Mouse (Mus musculus) liver, embryonic 11.5 days (tissue): ENCODE data around the gene Stk10. TPM values are rescaled to one million over a fixed set of nuclear protein-coding genes. Genes with fewer than 3 reads are reported as not detected.

Source experiments
- ATAC-seq: fragments of 200-750 bp; cut with Nextera tagmentation; replicated peaks from 2 replicates; pipeline ENCODE4 v1.8.0; 2017; ENCODE audit warnings: moderate number of reproducible peaks, mild to moderate bottlenecking, moderate TSS enrichment, moderate library complexity; ENCODE audit not compliant: low FRiP score
- DNase-seq: peaks from one replicate; pipeline ENCODE4 v3.0.0-alpha.2; 2017; ENCODE audit warnings: low spot score
- H3K27ac ChIP-seq: fragments of 300-500 bp; sonication (generic); 2 replicates; pipeline ENCODE4 v1.5.1; 2014; ENCODE audit warnings: mild to moderate bottlenecking, low read depth, low read length, control low read depth
- H3K27me3 ChIP-seq: fragments of 300-500 bp; sonication (generic); replicated peaks from 2 replicates; pipeline ENCODE4 v1.6.1; 2014; ENCODE audit warnings: low read length, mixed read lengths; ENCODE audit not compliant: control insufficient read depth, insufficient read depth
- H3K36me3 ChIP-seq: fragments of 300-500 bp; sonication (generic); 2 replicates; pipeline ENCODE4 v1.6.1; 2014; ENCODE audit warnings: mild to moderate bottlenecking, low read length, moderate library complexity, mixed read lengths; ENCODE audit not compliant: control insufficient read depth, insufficient read depth
- H3K4me1 ChIP-seq: fragments of 300-500 bp; sonication (generic); replicated peaks from 2 replicates; pipeline ENCODE4 v1.6.1; 2014; ENCODE audit warnings: low read length, mixed read lengths; ENCODE audit not compliant: control insufficient read depth, insufficient read depth
- H3K4me2 ChIP-seq: fragments of 300-500 bp; sonication (generic); 2 replicates; pipeline ENCODE4 v1.6.1; 2014; ENCODE audit warnings: mild to moderate bottlenecking, control low read depth, moderate library complexity
- H3K4me3 ChIP-seq: fragments of 300-500 bp; sonication (generic); 2 replicates; pipeline ENCODE4 v1.5.1; 2014; ENCODE audit warnings: low read depth, low read length, control low read depth
- H3K9ac ChIP-seq: fragments of 300-500 bp; sonication (generic); 2 replicates; pipeline ENCODE4 v1.6.1; 2014; ENCODE audit warnings: low read depth, low read length, control low read depth
- H3K9me3 ChIP-seq: fragments of 300-500 bp; sonication (generic); 2 replicates; pipeline ENCODE4 v1.6.1; 2016; ENCODE audit warnings: low read length, inconsistent platforms, mixed read lengths; ENCODE audit not compliant: control insufficient read depth
- WGBS: fragments of 180-500 bp; shearing (Covaris S2); extraction: QIAGEN DNeasy Blood & Tissue Kit; methylation state at CpG from one replicate; pipeline ENCODE4 v1.1.7; 2014; 5-methylcytosine and 5-hydroxymethylcytosine counted together
- polyA plus RNA-seq: library from polyadenylated mRNA; unstranded; fragments of >200 nt; fragmentation: Nextera tagmentation; extraction: Ambion mirVana; gene quantifications from 2 replicates; pipeline ENCODE4 v1.2.1, GENCODE M21; 2014

The Stk10 gene
- polyA plus RNA-seq, 1 experiment from 2014 or later = 5.8 TPM

DNA sequence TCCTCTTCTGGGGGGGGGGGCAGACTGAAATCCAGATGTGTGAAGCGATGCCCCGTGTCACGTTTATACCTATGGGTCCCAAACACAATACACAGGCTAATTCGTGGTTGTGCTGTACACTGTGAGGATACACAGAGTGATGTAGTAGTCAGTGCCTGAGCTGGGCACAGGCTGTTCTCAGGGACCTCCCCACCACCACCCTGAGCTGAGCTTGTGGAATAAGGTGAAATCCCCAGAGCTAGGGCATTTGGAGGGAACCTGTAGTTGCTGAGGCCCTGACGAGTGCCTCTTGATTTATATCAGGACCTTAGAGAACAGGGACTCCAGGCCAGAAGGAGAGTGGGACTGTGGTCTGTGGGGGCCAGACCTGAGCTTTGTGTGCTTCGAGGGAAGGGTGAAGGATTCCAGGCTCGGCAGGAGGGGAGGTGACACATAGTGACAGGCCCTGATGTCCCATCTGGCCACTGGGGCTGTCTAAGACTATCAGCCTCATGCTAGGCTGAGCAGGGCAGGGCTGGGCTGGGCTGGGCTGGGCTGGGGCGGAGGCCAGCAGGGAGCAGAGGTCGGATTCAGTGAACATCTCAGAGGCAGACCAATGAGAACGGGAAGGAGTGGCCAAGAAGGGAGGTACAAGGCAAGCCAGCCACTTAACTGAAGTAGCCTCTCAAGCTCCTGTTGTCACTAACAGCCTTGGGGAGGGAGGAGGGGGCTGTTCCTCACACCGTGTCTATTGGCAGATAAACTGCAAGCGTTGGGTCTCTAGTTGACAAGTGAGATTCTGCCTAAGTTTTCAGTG lies 68.6 kb downstream of the Stk10 start:
- WGBS = 46% methylated on average over 12 of the region's 12 CpGs
- H3K4me1 ChIP-seq = no peaks in the 10 kb centered on the region
- no peaks in the 10 kb centered on the region for H3K27me3 ChIP-seq
- H3K4me3 ChIP-seq = no peak overlapping the region
- no peaks in the 10 kb centered on the region for H3K9me3 ChIP-seq
- no peak overlapping the region for H3K9ac ChIP-seq
- H3K36me3 ChIP-seq = no peaks in the 10 kb centered on the region
- ATAC-seq (peak; percentile 80), DNase-seq (no peak)
- no peak overlapping the region for H3K27ac ChIP-seq
- no peak overlapping the region for H3K4me2 ChIP-seq

DNA sequence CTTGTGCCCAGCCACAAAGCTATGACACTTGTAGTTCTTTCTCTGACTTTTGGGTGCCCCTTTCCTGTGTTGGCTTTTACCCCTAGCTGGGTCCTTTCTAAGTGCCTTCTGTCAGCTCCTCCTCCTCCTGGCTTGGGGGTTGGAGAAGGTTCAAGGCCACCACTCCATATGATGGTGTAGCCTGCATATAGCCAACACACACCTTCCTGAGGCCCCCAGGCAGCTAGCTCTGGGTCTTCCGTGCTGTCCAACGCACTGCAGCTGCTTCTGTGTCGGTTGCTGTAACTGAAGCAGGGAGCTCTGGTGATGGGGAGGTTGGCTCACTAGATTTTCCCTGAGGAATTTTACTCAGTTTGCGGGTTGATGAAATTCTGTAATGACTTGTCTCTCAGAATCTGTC lies 71.6 kb downstream of the Stk10 start:
- H3K36me3 ChIP-seq = no peaks in the 10 kb centered on the region
- 76% methylated on average over 4 of the region's 4 CpGs for WGBS
- H3K4me1 ChIP-seq = no peaks in the 10 kb centered on the region
- DNase-seq = no peak
- no peak for ATAC-seq
- no peak overlapping the region for H3K4me3 ChIP-seq
- H3K27ac ChIP-seq = no peak overlapping the region
- H3K27me3 ChIP-seq = no peaks in the 10 kb centered on the region
- H3K9me3 ChIP-seq = no peaks in the 10 kb centered on the region
- no peak overlapping the region for H3K4me2 ChIP-seq
- H3K9ac ChIP-seq = no peak overlapping the region

DNA sequence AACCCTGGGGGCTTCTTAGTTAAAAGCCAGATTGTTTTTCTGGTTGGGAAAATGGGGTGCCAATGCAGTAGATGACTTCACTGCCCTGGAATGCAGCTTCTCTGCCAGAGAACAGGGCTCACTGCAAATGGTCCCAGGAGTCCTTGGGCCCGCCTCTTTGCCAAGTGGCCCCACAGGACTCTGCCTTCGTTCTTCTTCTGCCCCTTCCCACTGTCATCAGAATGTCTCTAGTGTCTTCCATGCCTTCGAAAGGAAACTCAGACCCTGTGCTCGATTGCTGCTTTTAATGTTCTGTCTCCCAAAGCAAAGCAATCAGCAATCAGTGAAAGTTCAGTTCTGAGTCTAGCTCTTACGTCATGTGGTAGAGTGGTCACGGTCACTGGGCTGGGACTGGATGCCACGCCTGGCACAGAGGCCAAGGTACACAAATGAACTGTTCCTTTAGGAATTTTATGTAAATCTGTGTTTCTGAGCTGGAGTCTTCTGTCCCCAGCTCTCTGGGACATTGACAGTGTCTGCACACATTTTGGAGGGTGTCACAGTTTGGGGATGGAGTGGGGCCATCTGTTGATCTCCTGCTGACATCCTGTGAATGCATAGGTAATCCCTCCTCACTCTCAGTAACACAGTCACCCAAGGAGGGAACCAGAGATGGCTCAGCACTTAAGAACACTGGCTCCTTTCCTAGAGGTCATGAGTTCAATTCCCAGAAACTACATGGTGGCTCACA lies 72.2 kb downstream of the Stk10 start:
- DNase-seq (no peak), ATAC-seq (no peak)
- Histone ChIP-seq H3K4me1 (no peaks in the 10 kb centered on the region), H3K36me3 (no peaks in the 10 kb centered on the region), H3K27ac (no peak overlapping the region), H3K4me3 (no peak overlapping the region), H3K27me3 (no peaks in the 10 kb centered on the region), H3K9me3 (no peaks in the 10 kb centered on the region), H3K4me2 (no peak overlapping the region), H3K9ac (no peak overlapping the region)
- 67% methylated on average over 7 of the region's 7 CpGs for WGBS

DNA sequence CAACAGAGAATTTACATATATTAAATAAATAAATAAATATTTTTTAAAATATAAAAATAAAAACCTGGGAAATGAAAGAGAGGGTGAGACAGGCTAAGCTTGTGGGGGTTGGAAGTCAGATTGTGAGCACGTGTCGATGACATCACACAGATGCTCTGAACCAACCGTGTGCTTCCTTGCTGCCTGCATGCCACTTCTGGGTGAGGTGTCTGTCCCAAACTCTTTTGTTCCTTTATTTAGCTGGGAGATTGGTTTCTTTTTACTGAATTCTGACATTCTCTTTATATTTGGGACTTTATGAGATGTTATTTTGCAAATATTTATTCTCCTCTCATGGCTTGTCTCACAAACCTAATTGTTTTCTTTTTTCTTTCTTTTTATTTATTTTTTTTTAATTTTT lies 72.8 kb downstream of the Stk10 start:
- H3K27ac ChIP-seq = no peak overlapping the region
- ATAC-seq = no peak
- no peak overlapping the region for H3K4me3 ChIP-seq
- no peaks in the 10 kb centered on the region for H3K27me3 ChIP-seq
- H3K36me3 ChIP-seq = no peaks in the 10 kb centered on the region
- H3K4me2 ChIP-seq = no peak overlapping the region
- 90% methylated on average over 3 of the region's 3 CpGs for WGBS
- H3K9me3 ChIP-seq = no peaks in the 10 kb centered on the region
- H3K4me1 ChIP-seq = no peaks in the 10 kb centered on the region
- H3K9ac ChIP-seq = no peak overlapping the region
- DNase-seq = no peak

DNA sequence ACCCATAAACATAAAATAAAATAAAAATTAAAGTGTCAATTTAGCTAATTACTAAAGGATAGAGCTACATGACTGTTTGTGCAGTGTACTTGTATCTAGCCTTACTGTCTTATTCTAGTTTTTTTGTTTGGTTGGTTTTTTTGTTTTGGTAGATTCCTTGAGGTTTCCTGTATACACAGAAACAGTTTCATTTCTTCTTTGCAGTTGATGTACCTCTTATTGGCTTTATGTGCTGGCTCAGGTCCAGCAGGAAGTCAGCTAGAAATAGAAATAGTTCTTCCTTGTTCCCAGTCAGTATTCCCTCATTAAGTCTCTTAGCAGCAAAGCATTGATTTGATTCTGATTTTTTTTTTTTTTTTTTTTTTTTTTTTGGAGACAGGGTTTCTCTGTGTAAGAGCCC lies 74.2 kb downstream of the Stk10 start:
- H3K9ac ChIP-seq = no peak overlapping the region
- H3K4me2 ChIP-seq = no peak overlapping the region
- no peak overlapping the region for H3K4me3 ChIP-seq

DNA sequence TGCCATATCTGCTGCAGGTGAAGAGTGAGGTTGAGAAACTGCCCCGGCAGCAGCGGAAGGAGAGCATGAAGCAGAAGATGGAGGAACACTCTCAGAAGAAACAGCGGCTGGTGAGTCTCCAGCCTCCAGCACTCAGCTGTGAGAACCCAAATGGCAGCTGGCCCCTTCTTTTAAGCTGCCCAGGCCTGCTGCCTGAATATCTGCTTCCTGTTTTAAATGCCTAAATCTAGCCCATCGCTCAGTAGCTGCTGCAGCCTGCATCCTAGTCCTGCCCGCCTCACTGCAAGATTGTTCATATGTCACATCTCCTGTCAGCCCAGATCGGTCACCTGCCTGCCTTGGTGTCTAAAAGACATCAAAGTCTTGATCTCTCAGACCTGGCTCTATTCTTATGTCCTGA lies 77.5 kb downstream of the Stk10 start:
- Histone ChIP-seq H3K4me3 (no peak overlapping the region), H3K36me3 (no peaks in the 10 kb centered on the region), H3K27ac (no peak overlapping the region), H3K9ac (no peak overlapping the region), H3K4me1 (peaks cover 2% of the 10 kb centered on the region; the same call in 1 of the 2 replicates), H3K9me3 (no peaks in the 10 kb centered on the region), H3K4me2 (no peak overlapping the region), H3K27me3 (no peaks in the 10 kb centered on the region)
- 87% methylated on average over 6 of the region's 6 CpGs for WGBS
- ATAC-seq (no peak), DNase-seq (no peak)

More for the DNA sequence above, 74.2 kb downstream of the Stk10 start:
- DNase-seq (no peak), ATAC-seq (no peak)
- H3K4me1 ChIP-seq = no peaks in the 10 kb centered on the region
- no peaks in the 10 kb centered on the region for H3K36me3 ChIP-seq
- H3K27me3 ChIP-seq = no peaks in the 10 kb centered on the region
- no peak overlapping the region for H3K27ac ChIP-seq
- no peaks in the 10 kb centered on the region for H3K9me3 ChIP-seq

DNA sequence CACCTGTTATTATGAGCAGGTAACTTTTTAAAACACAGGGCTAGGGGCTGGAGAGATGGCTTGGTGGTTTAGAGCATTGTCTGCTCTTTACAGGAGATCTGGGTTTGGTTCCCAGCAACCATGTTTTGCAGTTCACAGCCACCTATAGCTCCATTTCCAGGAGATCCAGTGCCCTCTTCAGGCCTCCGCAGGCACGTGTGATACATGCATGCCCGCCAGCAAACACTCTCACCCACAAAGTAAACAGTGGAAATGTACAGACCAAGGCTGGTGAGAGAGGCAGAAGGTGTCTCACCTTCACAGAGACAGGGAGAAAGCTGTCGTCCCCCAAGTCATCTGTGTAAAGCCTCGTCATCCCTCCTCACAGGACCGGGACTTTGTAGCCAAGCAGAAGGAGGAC lies 79.2 kb downstream of the Stk10 start:
- Histone ChIP-seq H3K9ac (no peak overlapping the region), H3K9me3 (no peaks in the 10 kb centered on the region), H3K4me2 (no peak overlapping the region), H3K4me3 (no peak overlapping the region), H3K27me3 (no peaks in the 10 kb centered on the region), H3K36me3 (no peaks in the 10 kb centered on the region), H3K27ac (no peak overlapping the region), H3K4me1 (peaks cover 5% of the 10 kb centered on the region; the same call in 1 of the 2 replicates)
- DNase-seq = no peak
- ATAC-seq = no peak
- 76% methylated on average over 6 of the region's 6 CpGs for WGBS

DNA sequence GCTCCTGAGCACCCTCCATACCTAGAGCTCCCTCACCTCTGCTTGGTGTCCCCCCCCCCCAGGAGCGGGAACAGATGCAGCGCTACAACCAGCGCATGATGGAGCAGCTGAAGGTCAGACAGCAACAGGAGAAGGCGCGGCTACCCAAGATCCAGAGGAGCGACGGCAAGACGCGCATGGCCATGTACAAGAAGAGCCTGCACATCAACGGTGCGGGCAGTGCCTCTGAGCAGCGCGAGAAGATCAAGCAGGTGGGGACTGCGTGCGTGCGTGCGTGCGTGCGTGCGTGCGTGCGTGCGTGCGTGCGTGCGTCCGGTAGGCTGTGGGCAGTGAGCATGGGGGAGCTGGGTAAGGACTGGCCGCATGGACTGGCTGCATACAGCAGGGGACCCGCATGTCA lies 81.4 kb downstream of the Stk10 start:
- DNase-seq (no peak), ATAC-seq (no peak)
- Histone ChIP-seq H3K4me3 (no peak overlapping the region), H3K27ac (no peak overlapping the region), H3K4me2 (no peak overlapping the region), H3K4me1 (peaks cover 11% of the 10 kb centered on the region), H3K27me3 (no peaks in the 10 kb centered on the region), H3K9ac (no peak overlapping the region), H3K36me3 (no peaks in the 10 kb centered on the region), H3K9me3 (no peaks in the 10 kb centered on the region)
- WGBS = 93% methylated on average over 29 of the region's 29 CpGs

DNA sequence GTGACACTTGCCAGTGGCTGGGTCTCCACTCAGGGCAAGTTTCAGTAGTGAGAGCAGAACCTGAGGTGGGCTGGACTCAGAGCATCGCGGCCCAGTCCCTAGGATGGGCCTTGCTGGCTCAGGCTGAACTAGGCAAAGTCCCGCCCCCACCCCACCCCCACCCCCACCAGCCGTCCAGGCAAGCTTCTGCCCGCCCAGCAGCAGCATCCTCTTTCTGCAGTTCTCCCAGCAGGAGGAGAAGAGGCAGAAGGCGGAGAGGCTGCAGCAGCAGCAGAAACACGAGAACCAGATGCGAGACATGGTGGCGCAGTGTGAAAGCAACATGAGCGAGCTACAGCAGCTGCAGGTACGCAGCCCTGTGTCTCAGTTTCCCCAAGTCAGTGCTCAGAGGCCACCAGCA lies 82.5 kb downstream of the Stk10 start:
- 42% methylated on average over 11 of the region's 11 CpGs for WGBS

More for the DNA sequence above, 82.5 kb downstream of the Stk10 start:
- H3K27ac ChIP-seq = no peak overlapping the region
- peaks cover 15% of the 10 kb centered on the region for H3K4me1 ChIP-seq
- no peaks in the 10 kb centered on the region for H3K36me3 ChIP-seq
- no peak for ATAC-seq
- no peaks in the 10 kb centered on the region for H3K9me3 ChIP-seq
- H3K27me3 ChIP-seq = no peaks in the 10 kb centered on the region
- no peak overlapping the region for H3K4me3 ChIP-seq
- no peak overlapping the region for H3K4me2 ChIP-seq
- no peak for DNase-seq
- H3K9ac ChIP-seq = no peak overlapping the region
